Mouse (Mus musculus) embryonic fibroblast, embryonic 13.5 days (primary cell): ENCODE measurements at regions not wholly inside any gene's neighbourhood (a gene's known extent, or its start where the extent isn't known, plus 50 kb on each side); places are given as distances from the start of the nearest gene placed in this dataset.

Experiments
- CTCF ChIP-seq: IDR thresholded peaks from 2 replicates; pipeline ENCODE4 v1.5.1; 2011; ENCODE audit warnings: mild to moderate bottlenecking, control low read depth, low read length, moderate library complexity, borderline replicate concordance; ENCODE audit not compliant: insufficient read depth
- POLR2A ChIP-seq: IDR thresholded peaks from 2 replicates; pipeline ENCODE4 v1.6.1; 2011; ENCODE audit warnings: low read depth, mild to moderate bottlenecking, control low read depth, low read length, moderate library complexity

DNA sequence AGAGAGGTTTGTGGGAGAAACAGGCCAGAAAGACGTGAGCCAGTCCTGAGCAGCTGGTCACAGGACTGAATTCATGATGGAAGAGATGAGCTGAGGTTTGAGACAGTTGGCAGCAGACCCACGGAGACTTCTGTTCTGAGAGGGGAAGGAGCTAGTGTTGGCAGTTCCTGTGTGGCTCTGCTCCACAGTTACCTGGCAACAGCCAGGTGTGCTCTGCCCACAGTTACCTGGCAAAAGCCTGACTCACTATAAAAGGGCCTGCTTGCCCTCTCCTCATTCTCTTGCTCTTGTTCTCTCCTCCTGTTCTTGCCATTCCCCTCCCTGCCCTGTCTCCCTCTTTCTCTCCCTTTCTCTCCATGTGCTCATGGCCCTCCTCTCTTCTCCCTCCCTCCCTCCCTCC, 611.3 kb downstream of the Phf3 start:
- TF ChIP-seq CTCF, result no peak
- TF ChIP-seq POLR2A, result no peak
